Mouse (Mus musculus): Measurements from ENCODE around the gene Lpgat1.

DNA sequence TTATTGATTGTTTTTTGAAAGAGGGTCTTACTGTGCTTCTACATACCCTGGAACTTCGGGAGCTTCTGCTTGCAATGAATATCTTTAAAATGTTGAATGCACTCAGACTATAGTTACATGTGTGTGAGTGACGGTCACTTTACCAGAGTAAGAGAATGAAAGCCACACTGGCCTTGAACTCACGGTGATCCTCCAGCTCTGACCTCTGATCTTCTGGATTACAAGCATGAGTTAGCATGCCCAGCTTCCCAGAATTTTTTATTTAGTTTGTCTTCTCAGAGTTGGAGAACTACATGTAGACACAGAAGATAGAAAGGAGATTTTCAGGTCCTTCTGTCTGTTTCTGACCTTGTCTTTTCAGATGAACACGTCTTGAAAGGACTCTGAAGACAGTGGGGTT lies 5.1 kb downstream of the Lpgat1 start:
- TF ChIP-seq CTCF (conservative IDR thresholded peaks at IDR 0.05; ENCODE audit: low read length) (no peak), POU5F1 (IDR thresholded peaks at IDR 0.05; ENCODE audit: borderline replicate concordance, low read length) (no peak)
